Mouse (Mus musculus): ENCODE data around the gene Cyyr1.

DNA sequence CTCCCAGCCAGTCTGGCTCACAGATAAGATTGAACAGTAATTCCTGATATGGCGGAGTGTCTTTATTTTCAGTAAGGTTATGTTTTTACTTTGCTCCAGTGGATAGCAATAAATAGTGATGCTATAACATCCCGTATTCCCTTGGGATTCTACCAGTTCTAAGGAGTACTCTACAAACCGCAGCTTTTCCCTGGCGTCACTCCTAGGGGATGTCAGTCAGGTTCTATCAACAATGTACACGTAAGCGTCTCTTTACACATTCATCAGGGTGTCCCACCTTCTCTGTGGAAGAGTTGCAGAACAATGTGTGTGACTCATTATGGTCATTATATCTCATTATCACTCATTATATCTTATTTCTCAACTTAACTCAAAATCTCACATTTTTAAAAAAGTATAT lies 12.2 kb downstream of the Cyyr1 start:
- TF ChIP-seq EP300 (IDR thresholded peaks at IDR 0.05; ENCODE audit: insufficient read depth, low read depth, low read length) (no peak), CTCF (IDR thresholded peaks at IDR 0.05) (no peak), POLR2A (IDR thresholded peaks at IDR 0.05; ENCODE audit: insufficient read depth, low read depth, low read length) (no peak)

Measured in heart, adult 2 months (tissue).